Mouse (Mus musculus): ENCODE results near the gene Efna2.

Efna2 gene

DNA sequence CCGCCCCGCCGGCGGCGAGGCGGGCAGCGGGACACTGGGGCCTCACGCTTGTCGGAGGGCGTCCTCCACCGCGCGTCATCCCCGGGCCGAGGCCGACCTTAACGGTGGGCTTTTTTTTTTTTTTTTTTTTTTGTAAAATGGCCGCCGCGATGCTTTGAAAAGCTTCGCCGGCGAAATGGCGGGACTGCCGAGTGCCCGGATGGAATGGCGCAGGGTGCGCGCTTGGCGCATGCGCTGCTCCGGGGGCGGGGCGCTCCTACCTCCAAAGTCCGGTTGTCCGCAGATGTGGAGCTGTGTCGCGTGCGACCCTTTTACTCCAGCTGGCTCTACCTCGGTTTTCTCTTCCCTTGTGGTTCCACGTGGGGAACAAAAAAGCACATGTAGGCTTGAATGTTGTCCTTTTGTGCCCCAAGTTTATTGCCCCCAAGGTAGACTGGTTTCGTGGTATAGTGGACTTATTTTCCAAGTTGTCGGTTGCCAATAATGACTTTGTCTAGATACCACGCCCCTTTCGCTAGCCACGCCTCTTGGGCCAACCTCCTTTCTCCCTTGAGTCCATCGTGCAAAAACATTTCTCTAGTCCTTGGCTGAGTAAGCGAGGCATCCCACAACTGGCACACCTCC is 11.1 kb upstream of the Efna2 start:
- DNase-seq (ENCODE audit: extremely low read depth, low read depth): peak; percentile 83

DNA sequence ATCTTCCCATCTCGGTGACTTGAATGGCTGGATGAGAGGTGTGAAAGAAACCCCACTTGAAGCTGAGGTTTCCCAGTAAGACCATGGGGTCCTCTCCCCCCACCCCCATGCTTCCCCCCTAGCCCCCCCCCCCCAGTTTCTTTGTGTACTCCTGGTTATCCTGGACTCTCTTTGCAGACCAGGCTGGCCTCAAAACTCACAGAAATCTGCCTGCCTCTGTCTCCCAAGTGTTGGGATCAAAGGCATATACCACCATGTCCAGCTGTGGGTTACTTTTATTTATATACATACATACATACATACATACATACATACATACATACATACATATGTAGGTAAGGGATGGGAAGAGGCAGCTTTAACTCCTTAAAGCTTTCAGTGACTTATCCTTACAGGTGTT is 10.2 kb upstream of the Efna2 start:
- no peak for DNase-seq (ENCODE audit: extremely low read depth, low read depth)

DNA sequence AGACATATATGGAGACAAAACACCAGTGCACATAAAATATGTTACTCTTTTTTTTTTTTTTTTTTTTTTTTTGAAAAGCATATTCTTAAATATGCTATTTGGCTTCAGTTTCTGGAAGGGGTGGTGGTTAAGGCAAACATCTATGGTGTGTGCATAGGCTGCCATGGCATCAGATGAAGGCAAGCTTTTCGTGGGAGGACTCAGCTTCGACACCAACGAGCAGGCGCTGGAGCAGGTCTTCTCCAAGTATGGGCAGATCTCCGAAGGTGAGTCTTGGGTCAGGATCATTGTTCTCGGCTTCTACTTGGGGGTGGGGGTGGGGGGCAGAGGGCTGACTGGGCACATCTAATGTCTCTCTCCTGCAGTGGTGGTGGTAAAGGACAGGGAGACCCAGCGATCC is 9.6 kb upstream of the Efna2 start:
- DNase-seq (ENCODE audit: extremely low read depth, low read depth): no peak

DNA sequence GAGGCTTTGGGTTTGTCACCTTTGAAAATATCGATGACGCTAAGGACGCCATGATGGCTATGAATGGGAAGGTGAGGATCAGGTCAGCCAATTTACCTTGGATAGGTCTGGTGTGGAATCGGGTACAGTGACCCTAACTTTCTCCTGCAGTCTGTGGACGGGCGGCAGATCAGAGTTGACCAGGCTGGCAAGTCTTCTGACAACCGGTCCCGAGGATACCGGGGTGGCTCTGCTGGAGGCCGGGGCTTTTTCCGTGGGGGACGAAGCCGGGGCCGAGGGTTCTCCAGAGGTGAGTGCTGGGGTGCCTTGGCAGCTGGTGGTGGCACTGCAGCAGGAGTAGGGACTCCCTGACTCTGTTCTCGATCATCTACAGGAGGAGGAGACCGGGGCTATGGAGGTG is 9.2 kb upstream of the Efna2 start:
- no peak for DNase-seq (ENCODE audit: extremely low read depth, low read depth)

DNA sequence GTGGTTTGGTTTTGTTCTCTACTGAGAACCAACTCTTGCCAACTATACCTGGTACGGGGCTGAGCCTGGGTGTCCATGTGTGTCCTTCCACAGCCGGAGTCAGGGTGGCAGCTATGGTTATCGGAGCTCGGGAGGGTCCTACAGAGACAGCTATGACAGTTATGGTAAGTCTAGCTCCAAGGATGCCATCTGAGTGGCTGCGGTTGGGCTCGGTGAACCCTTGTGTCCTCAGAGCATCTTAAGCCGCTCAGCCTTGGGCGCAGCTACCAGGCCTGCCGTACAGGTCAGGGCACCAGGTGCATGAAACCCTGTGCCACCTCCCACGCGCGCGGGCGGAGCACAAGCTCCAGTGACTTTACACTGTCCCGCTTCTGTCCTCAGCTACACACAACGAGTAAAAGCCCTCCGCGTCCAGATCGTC is 8.7 kb upstream of the Efna2 start:
- DNase-seq (ENCODE audit: extremely low read depth, low read depth): no peak

DNA sequence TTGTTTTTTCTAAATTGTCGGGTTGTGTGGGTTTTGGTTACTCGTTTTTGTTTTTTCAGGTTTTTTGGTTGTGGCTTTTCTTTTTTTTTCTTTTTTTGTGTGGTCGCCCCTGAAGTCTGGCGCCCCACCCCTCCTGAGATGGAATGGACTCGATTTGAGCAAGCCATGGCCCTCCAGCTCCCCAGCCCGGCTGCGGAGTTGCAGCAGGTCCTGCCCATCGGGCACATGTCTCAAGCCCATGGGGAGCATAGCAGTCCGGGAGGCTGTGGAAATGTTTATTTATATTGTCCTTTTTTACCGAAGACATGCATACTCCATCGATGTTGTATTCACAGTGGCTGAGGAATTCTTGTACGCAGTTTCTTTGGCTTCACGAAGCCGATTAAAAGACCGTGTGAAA is 8.0 kb upstream of the Efna2 start:
- no peak for DNase-seq (ENCODE audit: extremely low read depth, low read depth)

DNA sequence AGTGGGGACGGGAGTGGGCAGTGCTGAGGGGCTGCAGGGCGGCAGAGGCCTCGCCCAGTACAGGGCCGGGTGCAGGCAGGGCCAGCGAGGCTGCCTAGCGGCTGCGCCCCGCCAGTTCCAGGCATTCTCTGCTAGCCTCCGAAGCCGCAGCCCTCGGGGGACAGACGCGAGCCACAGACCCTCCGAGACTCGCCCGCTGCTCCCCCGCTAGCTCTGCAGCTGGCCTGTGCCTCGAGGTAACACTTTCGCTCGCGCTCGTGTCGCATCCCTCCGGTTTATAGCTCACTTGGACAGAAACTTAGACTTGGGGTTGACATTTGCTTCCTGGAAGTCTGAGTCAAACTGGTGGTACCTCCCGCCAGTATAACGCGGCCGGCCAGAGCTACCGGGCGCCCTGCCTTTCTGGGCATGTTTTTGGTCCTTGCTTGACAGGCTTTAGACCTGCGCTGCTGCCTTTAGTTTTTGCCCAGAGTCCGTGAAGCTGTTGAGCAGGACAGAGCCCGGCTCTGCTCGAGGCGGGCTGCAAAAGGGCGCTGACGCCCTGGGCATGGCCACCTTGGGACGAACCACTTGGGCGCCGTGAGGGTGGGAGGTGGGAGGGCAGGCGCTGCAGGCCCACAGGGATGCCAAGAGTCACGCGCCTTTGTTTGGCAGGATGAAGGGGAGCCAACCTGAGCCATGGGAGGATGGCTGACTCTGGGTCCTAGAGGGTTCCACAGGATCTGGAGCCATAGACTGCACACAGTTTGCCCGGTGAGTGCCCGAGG is 7.3 kb upstream of the Efna2 start:
- DNase-seq (ENCODE audit: extremely low read depth, low read depth): no peak

DNA sequence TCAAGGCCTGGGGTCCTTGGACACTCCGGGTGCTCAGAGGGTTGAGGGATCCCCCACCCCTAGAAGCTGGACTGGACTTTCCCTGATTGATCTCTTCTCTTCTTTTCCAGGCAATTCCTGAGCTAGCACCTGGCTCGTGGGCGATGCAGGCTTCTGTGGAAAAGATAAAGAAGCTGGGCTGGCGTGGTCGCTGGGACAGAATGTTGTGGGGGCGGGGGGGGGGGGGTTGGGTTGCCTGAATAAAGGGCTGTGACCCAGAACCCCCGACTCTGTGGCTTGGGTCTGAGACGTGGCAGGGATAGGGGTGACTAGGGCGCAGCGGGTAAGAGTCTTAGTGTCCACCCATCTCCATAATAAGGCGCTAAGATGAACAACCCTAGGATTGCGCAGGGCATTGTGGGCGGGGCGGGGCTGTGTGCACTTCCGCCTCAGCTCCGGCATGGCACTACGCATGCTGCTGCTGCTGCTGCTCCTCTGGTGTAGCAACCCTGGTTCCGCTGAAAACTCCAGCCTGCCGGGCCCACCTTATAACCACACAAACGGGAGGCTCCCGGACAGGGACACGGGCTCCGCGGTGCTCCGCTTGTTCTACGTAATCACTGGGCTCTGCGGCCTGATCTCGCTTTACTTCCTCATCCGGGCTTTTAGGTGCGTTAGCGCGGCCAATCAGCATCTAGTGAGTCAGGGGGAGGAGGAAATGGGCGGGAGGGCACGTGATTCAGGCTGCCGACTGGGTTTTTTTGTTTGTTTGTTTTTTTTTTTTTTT is 6.6 kb upstream of the Efna2 start, which contains the start of gene 1600002K03Rik:
1600002K03Rik (plus strand) TSS at position 418 of the 766 bp plus-strand sequence.
- peak; percentile 94 for DNase-seq (ENCODE audit: extremely low read depth, low read depth)

DNA sequence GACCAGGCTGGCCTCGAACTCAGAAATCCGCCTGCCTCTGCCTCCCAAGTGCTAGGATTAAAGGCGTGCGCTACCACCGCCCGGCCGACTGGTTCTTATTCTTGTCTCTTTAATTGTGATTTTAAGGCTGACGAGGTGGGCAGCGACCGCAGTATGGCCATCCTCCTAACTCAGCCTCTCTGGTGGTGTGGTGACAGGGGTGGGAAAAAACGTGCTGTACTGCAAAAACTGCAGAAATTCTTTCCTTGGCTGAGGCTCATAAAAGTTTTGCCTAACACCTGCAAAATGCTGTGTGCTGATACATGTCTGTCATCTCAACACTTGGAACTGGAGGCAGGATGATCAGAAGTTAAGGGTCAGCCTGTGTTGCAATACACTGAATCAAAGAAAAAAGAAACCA is 5.9 kb upstream of the Efna2 start:
- DNase-seq (ENCODE audit: extremely low read depth, low read depth): no peak

DNA sequence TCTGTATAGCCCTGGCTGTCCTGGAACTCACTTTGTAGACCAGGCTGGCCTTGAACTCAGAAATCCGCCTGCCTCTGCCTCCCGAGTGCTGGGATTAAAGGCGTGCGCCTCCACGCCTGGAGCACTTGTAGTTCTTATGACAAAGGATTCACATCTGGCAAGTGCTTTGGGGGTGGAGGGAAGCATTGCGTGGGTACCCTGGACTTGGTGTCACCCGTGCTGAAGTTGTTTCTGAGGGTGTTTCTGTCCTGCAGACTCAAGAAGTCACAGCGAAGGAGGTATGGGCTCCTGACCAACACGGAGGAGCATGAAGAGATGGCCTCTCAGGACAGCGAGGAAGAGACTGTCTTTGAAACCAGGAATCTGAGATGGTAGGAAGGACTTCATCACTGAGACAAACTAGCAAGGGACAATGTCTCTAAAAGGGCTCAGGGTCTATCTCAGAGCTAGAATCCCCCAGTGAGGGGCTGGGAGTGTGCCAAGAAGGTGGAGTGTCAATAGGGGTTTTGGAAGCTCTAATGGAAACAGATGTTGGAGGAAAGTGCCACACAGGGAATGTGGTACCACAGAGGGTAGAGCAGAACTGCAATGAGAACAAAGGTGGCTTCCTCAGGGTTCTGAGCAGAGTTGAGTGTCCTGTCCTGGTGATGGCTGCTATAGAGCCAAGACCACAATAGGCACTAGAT is 5.2 kb upstream of the Efna2 start:
- DNase-seq (ENCODE audit: extremely low read depth, low read depth): no peak

DNA sequence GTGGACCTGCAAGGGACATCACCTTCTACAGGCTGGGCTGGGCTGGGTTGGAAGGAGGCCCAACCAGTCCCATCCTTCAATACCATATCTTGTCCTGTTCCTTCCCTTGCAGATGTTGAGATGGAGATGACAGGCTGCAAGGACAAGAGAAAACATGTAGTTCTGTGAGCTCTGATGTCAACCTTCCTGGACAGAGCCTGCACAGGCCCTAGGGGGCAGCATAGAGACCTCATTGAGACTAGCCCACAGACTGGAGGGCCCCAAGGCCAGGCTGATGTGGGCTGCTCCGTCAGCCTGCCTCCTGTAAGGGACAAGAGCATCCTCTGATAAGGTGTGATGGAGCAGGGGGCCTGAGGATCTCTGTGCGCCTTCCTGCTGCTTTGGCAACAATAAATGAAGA is 4.6 kb upstream of the Efna2 start:
- no peak for DNase-seq (ENCODE audit: extremely low read depth, low read depth)

DNA sequence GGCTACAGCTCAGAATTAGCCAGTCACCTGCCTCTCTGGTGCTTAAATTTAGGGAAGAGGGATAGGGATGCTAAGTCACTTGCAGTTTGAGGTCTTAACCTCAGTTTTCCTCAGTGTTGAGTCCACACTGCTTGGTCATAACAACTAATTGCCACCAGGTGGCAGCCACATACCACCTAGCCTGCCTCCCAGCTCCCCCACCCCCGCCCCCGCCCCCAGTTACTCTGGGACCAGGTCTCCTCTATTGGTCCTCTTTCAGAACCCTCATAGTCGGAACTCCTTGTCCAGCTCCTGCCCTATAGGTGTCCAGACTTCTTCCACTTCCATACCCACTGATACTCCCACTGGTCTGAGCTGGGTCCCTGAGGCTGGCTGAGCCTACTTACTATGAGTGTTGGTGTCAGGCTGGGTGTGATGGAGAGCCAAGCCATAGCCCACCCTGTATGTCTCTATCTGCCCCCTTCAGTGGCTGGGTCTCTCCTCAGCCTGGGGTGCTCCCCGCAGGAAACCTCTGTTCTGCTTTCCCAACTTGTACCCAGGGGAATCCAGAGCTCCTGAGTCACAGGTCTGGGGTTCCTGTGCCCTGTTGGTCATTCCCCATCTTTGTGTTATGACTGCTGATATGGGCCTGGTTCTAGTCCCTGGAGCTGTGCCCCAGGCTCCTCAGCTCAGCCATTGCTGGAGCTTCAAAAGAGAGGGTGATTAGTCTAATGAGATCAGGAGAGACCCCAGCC is 3.6 kb upstream of the Efna2 start:
- DNase-seq (ENCODE audit: extremely low read depth, low read depth): no peak

DNA sequence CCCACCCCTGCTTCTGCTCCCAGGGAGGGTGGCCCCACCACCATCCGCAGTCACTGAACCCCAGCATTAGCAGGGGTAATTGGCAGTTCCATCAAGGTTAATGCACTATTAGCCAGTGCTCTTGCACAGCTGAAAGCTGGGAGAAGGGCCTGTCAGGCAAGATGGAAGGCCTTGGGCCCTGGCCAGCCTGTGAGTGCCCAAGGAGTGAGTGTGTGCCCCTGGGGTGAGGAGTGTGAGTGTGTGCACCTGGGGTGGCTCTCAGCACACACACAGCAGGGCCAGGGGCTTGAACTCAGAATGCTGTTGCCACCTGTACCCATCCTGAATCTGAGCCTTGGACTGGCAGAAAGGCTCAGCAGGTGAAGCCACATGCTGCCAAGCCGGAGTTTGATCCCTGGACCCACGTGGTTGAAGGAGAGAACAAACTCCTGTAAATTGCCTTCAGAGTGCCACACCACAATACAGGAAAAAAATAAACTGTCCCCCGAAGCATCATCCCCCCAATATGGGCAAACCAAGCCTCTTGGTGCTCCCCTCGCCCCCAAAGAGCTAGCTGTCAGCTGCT is 2.9 kb upstream of the Efna2 start:
- no peak for DNase-seq (ENCODE audit: extremely low read depth, low read depth)

DNA sequence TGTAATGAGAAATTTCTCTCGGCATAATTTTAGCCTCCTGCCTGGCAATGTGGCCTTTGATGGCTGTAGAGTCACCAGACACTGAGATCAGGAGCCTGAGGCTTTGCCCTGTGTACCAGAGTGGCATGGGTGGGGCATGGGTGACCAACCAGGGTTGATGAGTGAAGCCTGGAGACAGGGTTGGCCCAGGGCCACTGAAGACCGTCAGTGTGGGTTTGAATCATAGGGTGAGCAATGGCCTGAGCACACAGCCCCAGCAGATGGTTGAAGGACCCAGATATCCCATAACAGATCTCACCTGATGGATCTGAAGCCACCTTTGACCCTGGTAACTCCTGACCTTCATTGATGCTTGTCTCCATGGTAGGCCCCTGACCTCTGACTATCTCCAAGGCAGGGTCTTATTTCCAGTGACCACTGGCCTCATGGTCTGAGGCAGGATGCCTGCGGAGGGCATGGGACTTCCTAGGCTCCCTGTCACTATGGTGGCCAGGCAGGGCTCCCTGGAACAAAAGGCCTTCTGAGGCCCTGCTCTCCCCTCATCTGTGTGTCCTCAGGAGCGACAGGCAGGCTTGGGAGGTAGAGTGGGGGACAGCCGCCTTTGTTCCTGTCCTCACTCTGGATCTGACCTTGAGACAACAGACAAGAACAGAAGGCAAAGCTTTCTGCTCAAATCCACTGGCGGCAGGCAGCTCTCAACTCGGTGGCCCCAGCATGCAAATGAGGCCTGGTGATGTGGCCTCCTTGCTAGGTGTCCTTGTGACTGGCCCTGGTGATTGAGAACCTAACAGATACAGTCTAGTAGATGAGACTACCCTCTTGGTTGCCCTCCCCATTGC is 1.6 kb upstream of the Efna2 start:
- no peak for DNase-seq (ENCODE audit: extremely low read depth, low read depth)

DNA sequence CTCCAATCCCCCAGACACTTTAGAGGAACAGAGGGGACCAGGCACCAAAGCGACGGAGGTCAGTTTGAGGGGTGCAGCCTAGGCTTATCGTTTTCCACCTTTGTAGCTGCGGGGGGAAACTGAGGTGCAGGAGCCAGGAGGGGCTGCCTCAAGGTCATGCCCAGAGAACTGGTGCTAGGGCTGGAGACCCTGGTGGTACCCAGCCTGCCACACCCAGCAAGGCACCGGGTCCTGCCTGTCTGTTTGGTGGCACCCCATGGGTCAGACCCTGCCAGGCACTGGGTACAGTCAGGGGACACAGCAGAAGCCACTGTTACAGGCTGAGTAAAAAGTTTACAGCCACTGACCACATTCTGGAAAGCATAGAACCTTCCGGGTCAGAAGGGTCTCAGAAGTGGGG is 1.0 kb downstream of the Efna2 start:
- DNase-seq (ENCODE audit: extremely low read depth, low read depth): no peak

DNA sequence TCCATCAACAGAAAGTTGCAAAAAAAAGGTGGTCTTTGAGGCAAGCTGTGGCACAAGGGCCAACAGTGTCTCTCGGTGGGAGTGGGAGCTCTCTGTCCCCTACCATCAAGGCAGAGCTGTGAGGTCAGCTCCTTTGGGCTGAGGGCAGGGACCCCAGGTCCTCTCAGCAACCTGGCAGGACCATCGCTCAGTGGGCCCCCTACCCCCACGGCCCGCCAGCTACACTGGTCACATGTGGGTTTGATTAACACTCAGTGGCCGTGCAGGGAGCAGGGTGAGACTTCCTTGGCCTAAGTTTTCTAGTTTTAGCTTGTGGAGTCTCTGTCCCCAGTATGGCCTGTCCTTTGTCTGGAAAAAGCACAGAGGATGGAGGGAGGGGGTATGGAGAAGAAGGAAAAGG is 1.5 kb downstream of the Efna2 start:
- no peak for DNase-seq (ENCODE audit: extremely low read depth, low read depth)

DNA sequence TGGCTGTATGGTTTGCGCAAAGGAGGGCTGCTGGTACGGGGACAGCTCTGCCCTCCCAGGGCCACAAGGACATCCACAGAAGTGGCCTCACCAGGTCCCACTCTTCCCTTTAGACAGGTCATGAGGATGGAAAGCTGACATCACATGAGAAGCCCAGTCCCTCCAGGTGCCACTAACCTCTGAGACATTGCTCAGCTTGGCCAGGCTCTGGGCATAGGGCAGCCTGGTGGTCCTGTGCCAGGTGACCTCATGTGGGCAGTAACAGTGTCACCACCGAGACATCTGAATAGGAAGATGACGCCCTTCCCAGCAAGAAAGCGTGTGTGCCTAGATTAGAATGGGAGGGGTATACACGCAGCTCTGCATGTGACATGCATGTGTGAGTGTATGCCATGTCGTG is 3.3 kb downstream of the Efna2 start:
- no peak for DNase-seq (ENCODE audit: extremely low read depth, low read depth)

DNA sequence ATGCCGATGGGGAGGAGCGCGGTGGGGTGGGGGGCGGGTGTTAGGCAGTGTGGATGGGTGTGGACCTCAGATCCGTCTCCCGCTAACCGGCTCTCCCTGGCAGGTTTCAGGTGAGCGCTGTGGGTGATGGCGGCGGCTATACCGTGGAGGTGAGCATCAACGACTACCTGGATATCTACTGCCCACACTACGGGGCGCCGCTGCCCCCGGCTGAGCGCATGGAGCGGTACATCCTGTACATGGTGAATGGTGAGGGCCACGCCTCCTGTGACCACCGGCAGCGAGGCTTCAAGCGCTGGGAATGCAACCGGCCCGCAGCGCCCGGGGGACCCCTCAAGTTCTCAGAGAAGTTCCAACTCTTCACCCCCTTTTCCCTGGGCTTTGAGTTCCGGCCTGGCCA is 7.4 kb downstream of the Efna2 start:
- no peak for DNase-seq (ENCODE audit: extremely low read depth, low read depth)

DNA sequence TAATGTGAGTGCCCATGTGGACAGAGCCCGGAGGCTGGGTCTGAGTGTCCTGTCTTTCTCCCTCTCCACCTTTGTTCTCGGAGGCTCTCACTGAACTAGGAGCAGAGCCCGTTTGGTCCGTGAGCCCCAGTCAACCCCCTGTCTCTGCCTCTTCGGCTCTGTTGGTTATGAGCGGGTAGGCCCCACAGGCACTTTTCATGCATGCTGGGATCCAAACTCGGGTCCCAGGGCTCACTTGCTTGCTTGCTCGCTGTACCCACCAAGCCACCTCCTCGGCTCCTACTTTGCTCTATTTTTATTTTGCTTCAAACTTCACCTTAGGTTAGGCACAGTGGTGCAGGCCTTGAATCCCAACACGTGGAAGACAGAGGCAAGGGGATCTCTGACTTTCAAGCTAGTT is 8.5 kb downstream of the Efna2 start:
- DNase-seq (ENCODE audit: extremely low read depth, low read depth): no peak

DNA sequence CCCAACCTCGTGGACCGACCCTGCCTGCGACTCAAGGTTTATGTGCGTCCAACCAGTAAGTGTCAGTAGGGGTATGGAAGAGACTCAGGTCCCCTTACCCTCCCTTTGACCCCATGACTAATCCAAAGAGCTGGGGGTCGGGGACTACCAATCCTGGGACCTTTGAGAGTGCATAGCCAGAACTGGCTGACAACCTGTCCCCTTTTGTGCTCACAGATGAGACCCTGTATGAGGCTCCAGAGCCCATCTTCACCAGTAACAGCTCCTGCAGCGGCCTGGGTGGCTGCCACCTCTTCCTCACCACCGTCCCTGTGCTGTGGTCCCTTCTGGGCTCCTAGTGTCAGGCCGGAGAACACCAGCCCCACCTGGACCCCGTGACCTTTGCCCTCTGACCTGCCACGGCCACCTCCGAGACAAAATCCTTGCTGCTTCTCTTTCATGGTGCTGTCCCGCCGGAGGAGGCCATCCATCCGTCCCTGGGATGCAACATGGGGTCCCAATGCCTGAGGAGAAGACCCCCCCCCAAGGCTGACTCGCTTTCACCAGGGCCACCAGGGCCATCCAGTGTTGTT is 9.3 kb downstream of the Efna2 start:
- no peak for DNase-seq (ENCODE audit: extremely low read depth, low read depth)

Data from MEL-GATA-1-ER (cell line).